Mouse (Mus musculus) neural tube, embryonic 10.5 days (tissue): ENCODE measurements around the gene Gngt2.

Source experiments
- DNase-seq: peaks from one replicate; pipeline ENCODE4 v3.0.0-alpha.2; 2017; ENCODE audit warnings: low spot score; ENCODE audit errors: extremely low spot score

The Gngt2 gene

GRCm38 (mm10) chr11:95826317-95827167 lies 10.5 kb upstream of the Gngt2 start:
- no peak for DNase-seq

GRCm38 (mm10) chr11:95827168-95827447 lies 9.9 kb upstream of the Gngt2 start:
- no peak for DNase-seq

GRCm38 (mm10) chr11:95827464-95828085 lies 9.4 kb upstream of the Gngt2 start:
- peak; percentile 57 for DNase-seq

GRCm38 (mm10) chr11:95828181-95828964 lies 8.6 kb upstream of the Gngt2 start:
- DNase-seq: no peak

GRCm38 (mm10) chr11:95829526-95830050 lies 7.4 kb upstream of the Gngt2 start:
- DNase-seq: no peak

- peak; percentile 55 for DNase-seq
Observed at GRCm38 (mm10) chr11:95830411-95831275, 6.4 kb upstream of the Gngt2 start.

- no peak for DNase-seq
Observed at GRCm38 (mm10) chr11:95831276-95831619, 5.8 kb upstream of the Gngt2 start.

- no peak for DNase-seq
Observed at GRCm38 (mm10) chr11:95831641-95832040, 5.4 kb upstream of the Gngt2 start.

- DNase-seq: no peak
Observed at GRCm38 (mm10) chr11:95832129-95833005, 4.6 kb upstream of the Gngt2 start.

- DNase-seq: no peak
Observed at GRCm38 (mm10) chr11:95833006-95833570, 3.9 kb upstream of the Gngt2 start.

GRCm38 (mm10) chr11:95833631-95834142 lies 3.3 kb upstream of the Gngt2 start:
- DNase-seq: no peak

GRCm38 (mm10) chr11:95834143-95834667 lies 2.8 kb upstream of the Gngt2 start:
- no peak for DNase-seq

GRCm38 (mm10) chr11:95834742-95835710 lies 2.0 kb upstream of the Gngt2 start:
- no peak for DNase-seq

- no peak for DNase-seq
Observed at GRCm38 (mm10) chr11:95835832-95836231, 1.2 kb upstream of the Gngt2 start.

- no peak for DNase-seq
Observed at GRCm38 (mm10) chr11:95836433-95836832, 583 bp upstream of the Gngt2 start.

GRCm38 (mm10) chr11:95838598-95838997 lies 1.6 kb downstream of the Gngt2 start:
- DNase-seq: no peak

GRCm38 (mm10) chr11:95838999-95839868 lies 2.2 kb downstream of the Gngt2 start:
- no peak for DNase-seq
